10 mouse cellular contexts compared by ENCODE assay signal in the genomic region with DNA sequence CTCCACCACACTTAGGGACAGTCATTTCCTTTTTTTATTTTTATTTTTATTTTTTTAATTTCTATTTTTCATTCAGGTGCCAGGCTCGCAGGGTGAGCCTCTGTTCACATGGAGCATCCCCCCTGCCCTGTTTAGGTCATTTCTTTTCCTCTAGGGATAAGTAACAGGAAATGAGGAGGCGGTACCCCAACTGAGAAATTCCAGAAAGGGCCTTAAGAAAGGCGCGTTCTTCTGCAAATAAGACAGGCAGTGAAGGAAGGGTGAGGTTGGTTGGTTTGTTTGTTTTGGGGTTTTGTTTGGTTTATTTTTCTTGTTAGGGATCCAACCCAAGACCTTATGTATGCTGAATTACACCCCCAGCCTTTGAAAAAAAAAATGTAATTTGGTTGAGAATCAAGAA. TPM values are rescaled to one million over a fixed set of nuclear protein-coding genes. Genes with fewer than 3 reads are reported as not detected.
DNase-seq lines count a peak whose midpoint lies in the region; ATAC-seq and TF ChIP-seq lines count a peak whose summit lies in the region.
"Had no signal": no experiment of that assay in that cellular context is flagged by ENCODE, and none has a peak within 500 bp of the region (broad histone marks: within the 10 kb centered on the region; RNA-seq: fewer than 3 reads in every experiment).

No protein-coding gene starts in this region.

- no peak for ATAC-seq in lung, embryonic 15.5 days (ENCODE audit: borderline replicate concordance, extremely low read depth, low FRiP score, low TSS enrichment)
- ATAC-seq in hindbrain, embryonic 13.5 days (ENCODE audit: low FRiP score), result no peak

- intact Hi-C loops in gastrocnemius, adult 2 months (cut with DNase I), result no loop called here

- no peaks in the 10 kb centered on the region for H3K36me3 ChIP-seq in lung, embryonic 15.5 days
- no peaks in the 10 kb centered on the region for H3K36me3 ChIP-seq in hindbrain, embryonic 13.5 days
- no peaks in the 10 kb centered on the region for H3K36me3 ChIP-seq in myocyte (ENCODE audit: control insufficient read depth, insufficient read depth)

- H3K4me3 ChIP-seq in gastrocnemius, adult 2 months, result peak overlapping the region; percentile 59; the same call in 1 of the 2 replicates
- no peak overlapping the region for H3K4me3 ChIP-seq in lung, embryonic 15.5 days
- no peak overlapping the region for H3K4me3 ChIP-seq in hindbrain, embryonic 13.5 days
- no peak overlapping the region for H3K4me3 ChIP-seq in myocyte

- H3K4me1 ChIP-seq in lung, embryonic 15.5 days, result peaks cover 41% of the 10 kb centered on the region
- H3K4me1 ChIP-seq in hindbrain, embryonic 13.5 days (replicated peaks), result peaks cover 22% of the 10 kb centered on the region

- no peaks in the 10 kb centered on the region for H3K27me3 ChIP-seq in lung, embryonic 15.5 days
- H3K27me3 ChIP-seq in hindbrain, embryonic 13.5 days, result 0 out of 2 replicates have a peak, but pooled peaks cover 3% of the 10 kb centered on the region
- no peaks in the 10 kb centered on the region for H3K27me3 ChIP-seq in myocyte (ENCODE audit: control insufficient read depth, insufficient read depth, insufficient read length)

- H3K9me3 ChIP-seq in lung, embryonic 15.5 days, result no peaks in the 10 kb centered on the region
- no peaks in the 10 kb centered on the region for H3K9me3 ChIP-seq in hindbrain, embryonic 13.5 days

- no peak overlapping the region; the same call in 1 of the 2 replicates for H3K9ac ChIP-seq in lung, embryonic 15.5 days
- no peak overlapping the region for H3K9ac ChIP-seq in hindbrain, embryonic 13.5 days

- TF ChIP-seq POLR2A in myocyte (IDR thresholded peaks at IDR 0.05; ENCODE audit: insufficient read length, low read depth), result no peak

- no peak for TF ChIP-seq CTCF in gastrocnemius, adult 2 months (IDR thresholded peaks at IDR 0.05)

- WGBS in lung, embryonic 15.5 days, result 16% methylated on average over 4 of the region's 4 CpGs
- 53% methylated on average over 4 of the region's 4 CpGs for WGBS in hindbrain, embryonic 13.5 days

- H3K79me2 ChIP-seq in myocyte (ENCODE audit: control insufficient read depth, insufficient read depth), result no peaks in the 10 kb centered on the region

- peak overlapping the region; percentile 91 for H3K27ac ChIP-seq in gastrocnemius, adult 2 months
- H3K27ac ChIP-seq in lung, embryonic 15.5 days, result peak overlapping the region; percentile 71
- no peak overlapping the region for H3K27ac ChIP-seq in hindbrain, embryonic 13.5 days

- no peak for DNase-seq in gastrocnemius, adult 2 months
- no peak for DNase-seq in gastrocnemius, adult 8-10 months (ENCODE audit: low spot score in 2 of 2)
- DNase-seq in lung, postnatal 25 days (ENCODE audit: low spot score), result no peak
- DNase-seq in layer of hippocampus, adult 9-10 months (ENCODE audit: low spot score), result no peak
- no peak for DNase-seq in cerebellum, postnatal 25 days
- DNase-seq: left cerebral cortex, postnatal 4 days; right cerebral cortex, adult 18-20 months had no signal

- H3ac ChIP-seq in myocyte (ENCODE audit: control insufficient read depth, insufficient read length), result no peak overlapping the region

- peak overlapping the region; percentile 48 for H3K4me2 ChIP-seq in lung, embryonic 15.5 days
- H3K4me2 ChIP-seq in hindbrain, embryonic 13.5 days, result peak overlapping the region; percentile 35
- H3K4me2 ChIP-seq in myocyte (ENCODE audit: low read depth), result peak overlapping the region; percentile 14

TF ChIP-seq in myocyte, 11 proteins besides CTCF, POLR2A, EP300 and RAD21:
- no peak for TF ChIP-seq REST (IDR thresholded peaks at IDR 0.05; ENCODE audit: insufficient read depth, insufficient read length)
- no peak for TF ChIP-seq TCF12 (IDR thresholded peaks at IDR 0.05; ENCODE audit: insufficient read depth, poor library complexity, severe bottlenecking)
- TF ChIP-seq TCF3 (IDR thresholded peaks at IDR 0.05; ENCODE audit: insufficient read length, low read depth), result no peak
- no peak for TF ChIP-seq MAX (IDR thresholded peaks at IDR 0.05; ENCODE audit: low read depth)
- TF ChIP-seq MYOG (IDR thresholded peaks at IDR 0.05; ENCODE audit: control insufficient read depth in 1 of 3, insufficient read depth in 1 of 3, insufficient read length in 2 of 3, low read depth in 2 of 3), result no peak
- TF ChIP-seq CEBPB (IDR thresholded peaks at IDR 0.05; ENCODE audit: insufficient read depth, poor library complexity, severe bottlenecking), result no peak
- no peak for TF ChIP-seq SRF (IDR thresholded peaks at IDR 0.05; ENCODE audit: control insufficient read depth, insufficient read length, low read depth)
- no peak for TF ChIP-seq MYOD1 (IDR thresholded peaks at IDR 0.05; ENCODE audit: control insufficient read depth in 1 of 3, insufficient read length in 2 of 3, low read depth in 2 of 3)
- no peak for TF ChIP-seq POLR2AphosphoS2 (IDR thresholded peaks at IDR 0.05; ENCODE audit: insufficient read length, low read depth)
- no peak for TF ChIP-seq USF1 (IDR thresholded peaks at IDR 0.05; ENCODE audit: low read depth)
- no peak for TF ChIP-seq E2F4 (IDR thresholded peaks at IDR 0.05; ENCODE audit: insufficient read depth)
TF ChIP-seq in myocyte: peak in this region for 0.

RNA-seq across cellular contexts. Expression of a gene that starts 23.6 kb away (rescaled TPM):
- 10 to 100 TPM; 52.3 to 52.8 TPM for total RNA-seq in gastrocnemius, adult 2 months (2021)
- total RNA-seq in gastrocnemius, adult 8-10 months (2022), result 10 to 100 TPM; 42.6 to 56.1 (median 50.7) TPM
- 68.9 and 73.9 TPM in 2 replicates for polyA plus RNA-seq in lung, embryonic 15.5 days (2015; fragmentation: Nextera tagmentation; extraction: Ambion mirVana)
- polyA plus RNA-seq in hindbrain, embryonic 13.5 days (2015; fragmentation: Nextera tagmentation; extraction: Ambion mirVana), result 63.3 and 65.9 TPM in 2 replicates
- 84.8 TPM for polyA plus RNA-seq in myocyte (2012; fragmentation: generic; extraction: Trizol)
